In the genomic region with DNA sequence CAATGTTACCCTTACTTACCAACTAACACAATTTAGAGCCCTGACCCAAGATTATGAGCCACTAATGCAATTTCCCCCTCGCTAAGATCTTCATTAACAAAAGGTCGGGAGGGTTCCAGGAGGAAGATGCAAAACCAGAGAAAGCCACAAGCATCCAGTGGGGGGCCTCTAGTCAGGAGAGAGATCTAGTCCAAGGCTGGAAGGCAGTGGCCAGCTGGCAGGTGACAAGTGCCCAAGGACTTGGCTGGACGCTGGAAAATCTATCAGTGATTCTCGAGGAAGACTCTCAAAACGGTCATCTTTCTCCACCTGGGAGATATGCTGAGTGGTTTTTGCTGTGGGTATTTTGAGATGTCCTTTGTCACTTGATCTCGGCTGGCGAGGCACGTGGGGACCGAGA, we compare ENCODE assay signal across 18 mouse cellular contexts.
"Had no signal": no experiment of that assay in that cellular context is flagged by ENCODE, and none has a peak within 500 bp of the region (broad histone marks: within the 10 kb centered on the region; RNA-seq: fewer than 3 reads in every experiment).

No protein-coding gene starts in this region.

- DNase-seq: kidney, adult 8-10 months; kidney, postnatal 10 days; kidney, postnatal 4 days; left cerebral cortex, postnatal 4 days; lung, embryonic 14.5 days; lung, postnatal 10 days; lung, postnatal 4 days; retina, postnatal 1 day; right cerebral cortex, postnatal 4 days; spleen, adult 18-20 months; thymus, adult 18-20 months; thymus, postnatal 14 days had no signal

- H3K9me3 ChIP-seq: limb, embryonic 13.5 days; liver, embryonic 12.5 days; midbrain, embryonic 10.5 days; neural tube, embryonic 13.5 days had no signal

- H3K4me3 ChIP-seq: layer of hippocampus, adult 2 months; limb, embryonic 13.5 days; liver, embryonic 12.5 days; midbrain, embryonic 10.5 days; neural tube, embryonic 13.5 days had no signal

- H3K27me3 ChIP-seq: limb, embryonic 13.5 days; liver, embryonic 12.5 days; neural tube, embryonic 13.5 days had no signal

- ATAC-seq: intestine, postnatal 0 days; liver, embryonic 12.5 days had no signal

- H3K9ac ChIP-seq: limb, embryonic 13.5 days; liver, embryonic 12.5 days; lung, embryonic 14.5 days; neural tube, embryonic 13.5 days had no signal

- H3K4me2 ChIP-seq: limb, embryonic 13.5 days; liver, embryonic 12.5 days; lung, embryonic 14.5 days; neural tube, embryonic 13.5 days had no signal

- H3K27ac ChIP-seq: layer of hippocampus, adult 2 months; limb, embryonic 13.5 days; liver, embryonic 12.5 days; midbrain, embryonic 10.5 days; neural tube, embryonic 13.5 days had no signal

- H3K36me3 ChIP-seq: limb, embryonic 13.5 days; liver, embryonic 12.5 days had no signal
